Mouse (Mus musculus) hindbrain, embryonic 12.5 days (tissue): ENCODE results near the gene Gli2. TPM values are rescaled to one million over a fixed set of nuclear protein-coding genes. Genes with fewer than 3 reads are reported as not detected.

Source experiments
- ATAC-seq: fragments of 200-750 bp; cut with Nextera tagmentation; 2 replicates; pipeline ENCODE4 v1.8.0; 2017; ENCODE audit warnings: moderate TSS enrichment; ENCODE audit not compliant: low FRiP score
- H3K27ac ChIP-seq: fragments of 300-500 bp; sonication (generic); 2 replicates; pipeline ENCODE4 v1.5.1; 2016; ENCODE audit warnings: mild to moderate bottlenecking
- H3K27me3 ChIP-seq: fragments of 300-500 bp; sonication (generic); 2 replicates; pipeline ENCODE4 v1.6.1; 2016; ENCODE audit warnings: mild to moderate bottlenecking
- H3K36me3 ChIP-seq: fragments of 300-500 bp; sonication (generic); 2 replicates; pipeline ENCODE4 v1.6.1; 2016; ENCODE audit warnings: mild to moderate bottlenecking
- H3K4me1 ChIP-seq: fragments of 300-500 bp; sonication (generic); 2 replicates; pipeline ENCODE4 v1.6.1; 2016
- H3K4me2 ChIP-seq: fragments of 300-500 bp; sonication (generic); replicated peaks from 2 replicates; pipeline ENCODE4 v1.6.1; 2016; ENCODE audit warnings: mild to moderate bottlenecking
- H3K4me3 ChIP-seq: fragments of 300-500 bp; sonication (generic); 2 replicates; pipeline ENCODE4 v1.5.1; 2016; ENCODE audit warnings: mild to moderate bottlenecking
- H3K9ac ChIP-seq: fragments of 300-500 bp; sonication (generic); 2 replicates; pipeline ENCODE4 v1.6.1; 2016; ENCODE audit warnings: mild to moderate bottlenecking, moderate library complexity
- H3K9me3 ChIP-seq: fragments of 300-500 bp; sonication (generic); replicated peaks from 2 replicates; pipeline ENCODE4 v1.6.1; 2016; ENCODE audit warnings: mild to moderate bottlenecking
- WGBS: fragments of 180-500 bp; shearing (Covaris S2); methylation state at CpG from one replicate; pipeline ENCODE4 v1.1.7; 2016; 5-methylcytosine and 5-hydroxymethylcytosine counted together
- microRNA-seq: library from miRNA; unstranded; fragments of <30 nt; microRNA quantifications from one replicate; pipeline ENCODE4, GENCODE M21; 2017
- polyA plus RNA-seq: library from polyadenylated mRNA; unstranded; fragments of >200 nt; fragmentation: Nextera tagmentation; extraction: Ambion mirVana; gene quantifications from 2 replicates; pipeline ENCODE4 v1.2.1, GENCODE M21; 2016

Gli2 gene
- polyA plus RNA-seq, 1 experiment from 2014 or later, result 8.1 TPM

GRCm38 (mm10) chr1:118795415-118796167 is 257.8 kb downstream of the Gli2 start:
- Histone ChIP-seq H3K36me3 (no peaks in the 10 kb centered on the region), H3K27ac (0 out of 2 replicates have a peak overlapping the region, but pooled peaks have one; percentile 40), H3K9ac (no peak overlapping the region), H3K27me3 (peaks cover 16% of the 10 kb centered on the region), H3K4me3 (no peak overlapping the region), H3K9me3 (peaks cover 8% of the 10 kb centered on the region; the same call in 1 of the 2 replicates), H3K4me1 (peaks cover 7% of the 10 kb centered on the region), H3K4me2 (no peak overlapping the region)
- 56% methylated on average over 18 of the region's 18 CpGs for WGBS
- ATAC-seq, result peak; percentile 86

DNA sequence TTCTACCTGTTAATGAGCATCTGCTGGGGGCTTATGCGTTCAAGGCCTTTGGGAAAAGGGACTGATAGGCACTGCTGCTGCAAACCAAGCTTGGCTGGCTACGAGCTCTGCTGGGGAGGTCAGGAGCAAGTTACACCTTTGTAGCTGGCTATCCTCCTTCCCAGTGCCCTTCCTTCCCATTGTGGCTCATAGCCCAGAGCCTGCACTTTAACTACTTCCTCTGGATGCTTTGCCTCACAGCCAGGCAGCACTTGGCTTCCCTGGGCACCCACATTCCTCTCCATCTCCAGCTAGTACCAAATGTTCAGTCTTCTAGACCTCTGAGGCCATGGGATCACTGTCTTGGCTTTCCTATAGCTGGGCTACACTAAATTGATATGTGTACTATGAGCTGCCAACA is 263.5 kb downstream of the Gli2 start:
- Histone ChIP-seq H3K9me3 (peaks cover 2% of the 10 kb centered on the region; the same call in 1 of the 2 replicates), H3K4me2 (no peak overlapping the region), H3K4me3 (no peak overlapping the region), H3K9ac (no peak overlapping the region), H3K27me3 (peaks cover 12% of the 10 kb centered on the region), H3K27ac (no peak overlapping the region), H3K36me3 (no peaks in the 10 kb centered on the region), H3K4me1 (no peaks in the 10 kb centered on the region)
- ATAC-seq, result no peak
- 70% methylated on average over 2 of the region's 2 CpGs for WGBS

DNA sequence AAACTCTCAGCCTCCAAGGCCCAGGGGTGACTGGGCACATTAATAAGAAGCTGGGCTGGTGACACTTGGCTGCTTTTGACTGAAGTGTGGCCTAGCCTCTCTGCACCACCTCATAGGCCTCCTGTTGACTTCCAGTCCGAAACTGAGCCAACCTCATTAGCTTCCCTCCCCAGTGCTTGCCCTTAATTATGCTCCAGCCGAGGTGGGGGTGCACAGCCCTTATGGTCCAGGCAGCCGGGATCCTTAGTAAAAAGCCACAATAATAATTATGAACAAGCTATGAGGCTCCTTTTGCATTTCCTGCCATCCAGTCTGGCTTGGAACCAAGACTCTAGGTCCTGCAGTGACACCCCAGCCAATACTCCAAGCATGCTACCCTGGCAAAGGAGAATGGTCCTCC is 264.0 kb downstream of the Gli2 start:
- Histone ChIP-seq H3K4me3 (no peak overlapping the region), H3K36me3 (no peaks in the 10 kb centered on the region), H3K9ac (no peak overlapping the region), H3K4me2 (no peak overlapping the region), H3K9me3 (peaks cover 2% of the 10 kb centered on the region; the same call in 1 of the 2 replicates), H3K27me3 (peaks cover 12% of the 10 kb centered on the region), H3K27ac (no peak overlapping the region), H3K4me1 (no peaks in the 10 kb centered on the region)
- 72% methylated on average over 3 of the region's 3 CpGs for WGBS
- no peak for ATAC-seq

GRCm38 (mm10) chr1:118788813-118789212 is 264.6 kb downstream of the Gli2 start:
- no peak overlapping the region for H3K4me2 ChIP-seq
- no peak for ATAC-seq
- H3K9ac ChIP-seq, result no peak overlapping the region
- peaks cover 9% of the 10 kb centered on the region for H3K27me3 ChIP-seq
- H3K4me1 ChIP-seq, result no peaks in the 10 kb centered on the region
- H3K36me3 ChIP-seq, result no peaks in the 10 kb centered on the region
- H3K9me3 ChIP-seq, result peaks cover 2% of the 10 kb centered on the region; the same call in 1 of the 2 replicates
- no peak overlapping the region for H3K27ac ChIP-seq
- H3K4me3 ChIP-seq, result no peak overlapping the region
- 77% methylated on average over 5 of the region's 5 CpGs for whole genome bisulfite sequencing

DNA sequence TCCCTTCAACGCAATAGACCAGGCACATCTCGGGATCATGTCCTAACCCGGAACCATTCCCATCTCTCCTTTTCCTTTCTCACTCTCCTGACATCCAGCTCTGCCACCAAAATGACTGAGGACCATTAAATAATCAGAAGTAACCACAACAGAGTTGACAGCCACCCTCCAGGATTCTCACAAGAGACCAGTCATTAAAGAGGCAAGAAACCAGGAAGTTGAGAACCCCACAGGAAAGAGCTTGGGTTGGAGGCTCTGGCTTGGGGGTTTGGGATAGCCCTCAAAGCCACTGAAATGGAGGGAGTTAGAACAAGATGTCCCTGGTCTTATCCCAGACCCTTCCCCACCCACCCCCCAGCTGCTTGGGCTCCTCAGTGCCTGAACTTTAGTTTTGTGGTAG is 265.9 kb downstream of the Gli2 start:
- no peak for ATAC-seq
- H3K36me3 ChIP-seq, result no peaks in the 10 kb centered on the region
- no peak overlapping the region for H3K4me2 ChIP-seq
- no peak overlapping the region for H3K4me3 ChIP-seq
- H3K9me3 ChIP-seq, result peaks cover 2% of the 10 kb centered on the region; the same call in 1 of the 2 replicates
- H3K4me1 ChIP-seq, result no peaks in the 10 kb centered on the region
- H3K27me3 ChIP-seq, result peaks cover 5% of the 10 kb centered on the region
- no peak overlapping the region for H3K27ac ChIP-seq
- WGBS, result 74% methylated on average over 3 of the region's 3 CpGs
- no peak overlapping the region for H3K9ac ChIP-seq

Small RNA genes lying within 50 kb of the gene (microRNA-seq; reads per million reads assigned to microRNA genes)
- not detected for gene Mir6346
